In the genomic region with DNA sequence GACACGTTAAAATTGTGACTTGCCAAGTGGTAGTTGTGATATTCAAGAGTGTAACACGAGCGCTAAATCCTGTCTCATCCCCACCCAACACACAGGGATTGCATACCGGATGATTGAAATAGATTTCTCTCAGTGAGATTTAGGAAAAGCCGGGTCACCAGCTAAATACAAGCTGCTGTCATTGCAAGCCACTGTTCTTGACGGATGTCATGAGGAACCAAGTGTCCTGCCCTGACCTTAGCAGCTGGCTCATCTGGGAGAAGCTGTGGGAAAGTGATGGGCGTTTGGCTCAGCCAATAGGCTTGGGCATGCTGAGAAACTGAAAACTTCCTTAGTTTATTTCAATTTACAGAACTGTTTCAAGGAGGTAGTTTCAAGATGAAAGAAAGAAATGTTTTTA, we compare ENCODE assay signal across 12 mouse cellular contexts.
A peak's percentile ranks its signal among the peaks of the same experiment; 100 is the strongest.
DNase-seq lines count a peak whose midpoint lies in the region; ATAC-seq lines count a peak whose summit lies in the region.
"Had no signal": no experiment of that assay in that cellular context is flagged by ENCODE, and none has a peak within 500 bp of the region (broad histone marks: within the 10 kb centered on the region; RNA-seq: fewer than 3 reads in every experiment).

No protein-coding gene starts in this region.

- H3K27ac ChIP-seq in embryonic facial prominence, embryonic 14.5 days (replicated peaks; ENCODE audit: low read depth, low read length) = no peak overlapping the region
- no peak overlapping the region for H3K27ac ChIP-seq in embryonic facial prominence, embryonic 10.5 days (replicated peaks)
- H3K27ac ChIP-seq in limb, embryonic 10.5 days = no peak overlapping the region
- H3K27ac ChIP-seq: liver, embryonic 14.5 days had no signal

- no peaks in the 10 kb centered on the region for H3K9me3 ChIP-seq in embryonic facial prominence, embryonic 14.5 days (ENCODE audit: control insufficient read depth, low read length)
- H3K9me3 ChIP-seq in embryonic facial prominence, embryonic 10.5 days = no peaks in the 10 kb centered on the region
- no peaks in the 10 kb centered on the region for H3K9me3 ChIP-seq in limb, embryonic 10.5 days (replicated peaks)

- H3K4me1 ChIP-seq in embryonic facial prominence, embryonic 14.5 days (ENCODE audit: control insufficient read depth, insufficient read depth, low read length) = no peaks in the 10 kb centered on the region
- H3K4me1 ChIP-seq in embryonic facial prominence, embryonic 10.5 days = no peaks in the 10 kb centered on the region
- H3K4me1 ChIP-seq in limb, embryonic 10.5 days = peaks cover 9% of the 10 kb centered on the region

- no peaks in the 10 kb centered on the region for H3K36me3 ChIP-seq in embryonic facial prominence, embryonic 14.5 days (ENCODE audit: control insufficient read depth, insufficient read depth, low read length)
- no peaks in the 10 kb centered on the region for H3K36me3 ChIP-seq in embryonic facial prominence, embryonic 10.5 days (replicated peaks)
- H3K36me3 ChIP-seq in limb, embryonic 10.5 days = no peaks in the 10 kb centered on the region

- 0 out of 2 replicates have a peak, but pooled peaks have one; percentile 23 for ATAC-seq in embryonic facial prominence, embryonic 14.5 days (ENCODE audit: low read depth)
- ATAC-seq in activated CD4-positive, CD25-positive, alpha-beta regulatory T cell, adult 4 months = no peak

- 55% methylated on average over 7 of the region's 7 CpGs for WGBS in embryonic facial prominence, embryonic 14.5 days
- 77% methylated on average over 7 of the region's 7 CpGs for WGBS in embryonic facial prominence, embryonic 10.5 days
- WGBS in limb, embryonic 10.5 days = 84% methylated on average over 7 of the region's 7 CpGs

- H3K27me3 ChIP-seq in embryonic facial prominence, embryonic 14.5 days (replicated peaks; ENCODE audit: control insufficient read depth, insufficient read depth, low read length) = no peaks in the 10 kb centered on the region
- no peaks in the 10 kb centered on the region for H3K27me3 ChIP-seq in embryonic facial prominence, embryonic 10.5 days (replicated peaks; ENCODE audit: low read depth, poor library complexity, severe bottlenecking)
- H3K27me3 ChIP-seq in limb, embryonic 10.5 days (ENCODE audit: low read depth, poor library complexity, severe bottlenecking) = no peaks in the 10 kb centered on the region

- no peak overlapping the region for H3K4me2 ChIP-seq in embryonic facial prominence, embryonic 14.5 days (ENCODE audit: low read depth, low read length)

- no peak overlapping the region for H3K9ac ChIP-seq in embryonic facial prominence, embryonic 14.5 days (ENCODE audit: low read depth, low read length)
- H3K9ac ChIP-seq: liver, embryonic 14.5 days had no signal

- no peak overlapping the region for H3K4me3 ChIP-seq in embryonic facial prominence, embryonic 14.5 days (ENCODE audit: low read depth, low read length)
- H3K4me3 ChIP-seq in embryonic facial prominence, embryonic 10.5 days = no peak overlapping the region
- H3K4me3 ChIP-seq in limb, embryonic 10.5 days = no peak overlapping the region

- no peak for DNase-seq in embryonic facial prominence, embryonic 14.5 days (ENCODE audit: low spot score)
- no peak for DNase-seq in embryonic facial prominence, embryonic 10.5 days (ENCODE audit: low spot score)
- DNase-seq in adrenal gland, postnatal 36 days = peak; percentile 45 to 58
- DNase-seq in heart, adult 8-10 months (ENCODE audit: low spot score) = peak; percentile 81
- DNase-seq in limb, embryonic 10.5 days (ENCODE audit: low spot score) = peak; percentile 17
- DNase-seq in thymus, postnatal 4 days = no peak
- no peak for DNase-seq in cerebellum, postnatal 4 days (ENCODE audit: low spot score in 2 of 2)
- DNase-seq: B cell, adult 2 months; cerebellum, postnatal 36 days; thymus, postnatal 25 days had no signal

Comparison
In these comparisons a context has a peak if more than half of its experiments do, and no peak if none do; other contexts are left out.
1. DNase-seq: peak in adrenal gland, postnatal 36 days (2 of 2), heart, adult 8-10 months (single experiment) and limb, embryonic 10.5 days (single experiment); none in embryonic facial prominence, embryonic 14.5 days (single experiment), embryonic facial prominence, embryonic 10.5 days (single experiment), thymus, postnatal 4 days (single experiment) and cerebellum, postnatal 4 days (0 of 2).